Mouse (Mus musculus) limb, embryonic 14.5 days (tissue): ENCODE measurements around the gene Olfr109. TPM values are rescaled to one million over a fixed set of nuclear protein-coding genes. Genes with fewer than 3 reads are reported as not detected.

Source experiments
- ATAC-seq: fragments of 200-750 bp; cut with Nextera tagmentation; 2 replicates; pipeline ENCODE4 v1.8.0; 2017; ENCODE audit warnings: low read depth, moderate number of reproducible peaks, moderate TSS enrichment; ENCODE audit not compliant: low FRiP score
- DNase-seq: peaks from one replicate; pipeline ENCODE4 v3.0.0-alpha.2; 2015; ENCODE audit warnings: low spot score
- H3K27ac ChIP-seq: fragments of 300-500 bp; sonication (generic); replicated peaks from 2 replicates; pipeline ENCODE4 v1.5.1; 2014; ENCODE audit warnings: low read depth, mild to moderate bottlenecking, low read length, moderate library complexity, mixed read lengths
- H3K27me3 ChIP-seq: fragments of 300-500 bp; sonication (generic); 2 replicates; pipeline ENCODE4 v1.6.1; 2014; ENCODE audit warnings: low read length, mixed read lengths; ENCODE audit not compliant: control insufficient read depth, insufficient read depth
- H3K36me3 ChIP-seq: fragments of 300-500 bp; sonication (generic); 2 replicates; pipeline ENCODE4 v1.6.1; 2014; ENCODE audit warnings: mild to moderate bottlenecking, low read length, moderate library complexity, mixed read lengths; ENCODE audit not compliant: control insufficient read depth, insufficient read depth
- H3K4me1 ChIP-seq: fragments of 300-500 bp; sonication (generic); 2 replicates; pipeline ENCODE4 v1.6.1; 2014; ENCODE audit warnings: antibody characterized with exemption, low read length, mixed read lengths; ENCODE audit not compliant: control insufficient read depth, insufficient read depth
- H3K4me2 ChIP-seq: fragments of 300-500 bp; sonication (generic); replicated peaks from 2 replicates; pipeline ENCODE4 v1.6.1; 2014; ENCODE audit warnings: low read depth, mild to moderate bottlenecking, low read length, moderate library complexity; ENCODE audit not compliant: severe bottlenecking
- H3K4me3 ChIP-seq: fragments of 300-500 bp; sonication (generic); replicated peaks from 2 replicates; pipeline ENCODE4 v1.5.1; 2014; ENCODE audit warnings: low read length
- H3K9ac ChIP-seq: fragments of 300-500 bp; sonication (generic); 2 replicates; pipeline ENCODE4 v1.6.1; 2014; ENCODE audit warnings: mild to moderate bottlenecking, low read depth, low read length, moderate library complexity; ENCODE audit not compliant: severe bottlenecking
- H3K9me3 ChIP-seq: fragments of 300-500 bp; sonication (generic); 2 replicates; pipeline ENCODE4 v1.6.1; 2016; ENCODE audit warnings: low read length; ENCODE audit not compliant: control insufficient read depth
- POLR2A ChIP-seq: fragments of 200-500 bp; IDR thresholded peaks from 2 replicates; pipeline ENCODE4 v1.8.0; 2012; ENCODE audit warnings: inconsistent platforms, mild to moderate bottlenecking, moderate library complexity, borderline replicate concordance; ENCODE audit not compliant: insufficient read depth, insufficient read length; ENCODE audit errors: extremely low read depth
- WGBS: fragments of 180-500 bp; shearing (Covaris S2); extraction: QIAGEN DNeasy Blood & Tissue Kit; methylation state at CpG from one replicate; pipeline ENCODE4 v1.1.7; 2014; 5-methylcytosine and 5-hydroxymethylcytosine counted together
- polyA plus RNA-seq, 2 experiments: library from polyadenylated mRNA; depleted of rRNA in 1 of 2; stranded (reverse) in 1 of 2; unstranded in 1 of 2; fragments of >200 nt; fragmentation: Nextera tagmentation in 1 of 2; extraction: Ambion mirVana in 1 of 2; gene quantifications; 2 replicates each; pipeline versions ENCODE4 v1.2.1 to v1.2.3; 2012 to 2014

The Olfr109 gene
- polyA plus RNA-seq (2012; rRNA removed): not detected in 2 replicates
- polyA plus RNA-seq (2014; fragmentation: Nextera tagmentation; extraction: Ambion mirVana): not detected in 2 replicates

- Histone ChIP-seq H3K27me3 (no peaks in the 10 kb centered on the region), H3K4me2 (no peak within 1 kb of the TSS), H3K27ac (no peak within 1 kb of the TSS), H3K4me3 (no peak within 1 kb of the TSS), H3K9me3 (no peaks in the 10 kb centered on the region), H3K36me3 (no peaks in the 10 kb centered on the region), H3K4me1 (no peaks in the 10 kb centered on the region), H3K9ac (no peak within 1 kb of the TSS)
- ATAC-seq (no peak), DNase-seq (no peak)
- no peak for TF ChIP-seq POLR2A
- WGBS: 79% methylated on average over 1 of the region's 1 CpGs
These were observed at the start of gene Olfr109 for GRCm38 (mm10) chr17:37458616-37459015. Gene Olfr109, plus strand, starts transcription at chr17:37458916.

DNA sequence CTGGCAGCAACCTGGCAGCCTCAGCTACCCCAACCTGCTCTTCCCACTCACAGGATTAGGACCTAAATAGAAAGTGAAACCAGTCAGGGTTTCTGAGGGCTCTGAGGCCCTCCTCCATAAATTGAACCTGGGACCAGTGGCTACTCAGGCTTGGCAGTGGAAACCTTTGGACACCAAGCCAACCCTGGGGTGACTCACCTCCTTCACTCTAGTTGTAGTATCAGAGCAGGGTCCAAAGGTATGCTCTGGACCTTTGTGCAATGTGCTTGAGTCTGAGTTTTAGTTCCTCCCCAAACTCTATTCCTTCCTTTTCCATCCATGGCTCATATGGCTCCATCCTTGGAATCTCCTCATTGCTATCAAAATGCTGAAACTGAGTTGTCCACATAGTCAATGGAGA, 45.3 kb upstream of the Olfr109 start:
- Histone ChIP-seq H3K27me3 (no peaks in the 10 kb centered on the region), H3K27ac (no peak overlapping the region), H3K4me1 (no peaks in the 10 kb centered on the region), H3K36me3 (no peaks in the 10 kb centered on the region), H3K9me3 (no peaks in the 10 kb centered on the region), H3K9ac (no peak overlapping the region), H3K4me2 (no peak overlapping the region), H3K4me3 (no peak overlapping the region)
- no peak for ATAC-seq
- TF ChIP-seq POLR2A: no peak
- no peak for DNase-seq

DNA sequence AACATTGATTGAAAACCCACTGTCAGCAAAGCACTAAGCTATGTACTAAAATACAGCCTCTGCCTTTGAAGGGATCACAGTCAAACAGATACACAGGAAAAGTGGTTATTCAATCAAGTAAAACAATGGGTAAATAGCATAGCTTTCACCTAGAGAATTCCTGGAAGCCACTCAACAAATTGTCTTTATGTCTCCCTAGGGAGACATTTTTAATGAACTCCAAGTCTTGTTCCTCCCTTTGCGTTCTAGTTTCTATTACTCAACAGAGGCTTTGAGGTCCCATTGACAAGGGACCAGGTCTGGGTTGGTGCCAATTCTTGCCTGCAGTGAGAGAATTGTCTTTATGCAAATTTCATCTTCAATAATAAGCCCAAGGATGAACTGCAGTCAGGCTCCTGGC, 13.5 kb upstream of the Olfr109 start, which contains the start of gene Olfr108:
Olfr108 (plus strand) TSS at position 301 of the 400 bp plus-strand sequence.
- Histone ChIP-seq H3K4me2 (no peak within 1 kb of the TSS), H3K36me3 (no peaks in the 10 kb centered on the region), H3K9ac (no peak within 1 kb of the TSS), H3K4me1 (no peaks in the 10 kb centered on the region), H3K27ac (no peak within 1 kb of the TSS), H3K4me3 (no peak within 1 kb of the TSS), H3K27me3 (no peaks in the 10 kb centered on the region), H3K9me3 (no peaks in the 10 kb centered on the region)
- no peak for TF ChIP-seq POLR2A
- ATAC-seq: no peak
- WGBS: 94% methylated on average over 1 of the region's 1 CpGs
- DNase-seq: no peak

GRCm38 (mm10) chr17:37483452-37483851, 24.7 kb downstream of the Olfr109 start, which contains the start of gene H2-M2:
Gene H2-M2, minus strand, starts transcription at chr17:37483552.
- H3K27me3 ChIP-seq: no peaks in the 10 kb centered on the region
- no peak for TF ChIP-seq POLR2A
- no peak within 1 kb of the TSS for H3K4me2 ChIP-seq
- WGBS: 91% methylated on average over 2 of the region's 2 CpGs
- no peak within 1 kb of the TSS for H3K4me3 ChIP-seq
- no peaks in the 10 kb centered on the region for H3K4me1 ChIP-seq
- ATAC-seq: no peak
- no peak within 1 kb of the TSS for H3K9ac ChIP-seq
- DNase-seq: no peak
- no peaks in the 10 kb centered on the region for H3K9me3 ChIP-seq
- H3K36me3 ChIP-seq: no peaks in the 10 kb centered on the region
- no peak within 1 kb of the TSS for H3K27ac ChIP-seq

DNA sequence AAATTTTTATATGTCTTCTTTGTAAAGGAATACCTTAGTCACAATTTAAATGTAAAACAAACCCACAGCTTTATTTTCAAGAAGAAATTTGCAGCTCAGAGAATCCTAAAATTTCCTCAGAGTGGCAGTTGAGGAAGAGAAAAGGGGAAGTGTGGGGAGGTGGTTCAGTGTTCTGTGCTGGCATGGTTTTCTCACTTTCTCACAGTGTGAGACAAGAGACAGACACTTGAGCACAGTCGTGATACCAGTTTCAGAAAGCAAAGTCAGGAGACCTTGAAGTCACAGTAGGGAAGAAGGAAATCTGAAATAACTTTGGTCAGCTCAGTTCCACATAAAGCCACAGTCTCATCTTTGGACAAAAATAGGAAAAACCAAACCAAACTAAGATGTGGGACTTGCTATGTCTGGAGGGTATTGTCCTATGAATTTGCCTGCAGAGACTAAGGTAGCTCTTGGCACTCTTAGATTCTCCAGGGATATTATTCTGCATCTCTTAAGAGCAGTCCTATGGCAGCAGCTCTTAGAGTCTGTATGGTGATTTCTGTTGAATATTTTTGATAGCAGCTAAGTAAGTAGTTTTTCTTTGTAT, 33.3 kb downstream of the Olfr109 start, which contains the start of gene Olfr110:
Olfr110 (plus strand) TSS at position 539 of the 589 bp plus-strand sequence.
- Histone ChIP-seq H3K9ac (no peak within 1 kb of the TSS), H3K4me2 (no peak within 1 kb of the TSS), H3K36me3 (no peaks in the 10 kb centered on the region), H3K27me3 (no peaks in the 10 kb centered on the region), H3K27ac (no peak within 1 kb of the TSS), H3K4me3 (no peak within 1 kb of the TSS), H3K4me1 (no peaks in the 10 kb centered on the region), H3K9me3 (no peaks in the 10 kb centered on the region)
- no peak for DNase-seq
- 67% methylated on average over 1 of the region's 1 CpGs for WGBS
- ATAC-seq: no peak
- TF ChIP-seq POLR2A: no peak
